Mouse (Mus musculus): ENCODE data around the gene Nlrp3. TPM values are rescaled to one million over a fixed set of nuclear protein-coding genes. Genes with fewer than 3 reads are reported as not detected.
"Not testable (repeated sequence)": the region's sequence is repeated elsewhere in the genome, so short reads cannot be mapped to it uniquely, and the experiment has no call there.

Nlrp3 gene
- polyA plus RNA-seq, 1 experiment from 2014 or later: 0.07 TPM

- ATAC-seq (ENCODE audit: low FRiP score, low TSS enrichment): no peak
- H3K9ac ChIP-seq (replicated peaks; ENCODE audit: low read length): no peak overlapping the region
- no peaks in the 10 kb centered on the region for H3K36me3 ChIP-seq (ENCODE audit: insufficient read depth, low read length)
- H3K9me3 ChIP-seq (ENCODE audit: low read length): no peaks in the 10 kb centered on the region
- no peak overlapping the region for H3K4me3 ChIP-seq (ENCODE audit: low read length)
- H3K4me2 ChIP-seq (replicated peaks; ENCODE audit: low read depth, low read length): no peak overlapping the region
- WGBS: 69% methylated on average over 3 of the region's 3 CpGs
- no peaks in the 10 kb centered on the region for H3K4me1 ChIP-seq (ENCODE audit: insufficient read depth, low read length)
- H3K27ac ChIP-seq (ENCODE audit: low read length): no peak overlapping the region
- H3K27me3 ChIP-seq (ENCODE audit: insufficient read depth, low read length): no peaks in the 10 kb centered on the region
These were observed 19.5 kb downstream of the Nlrp3 start for GRCm38 (mm10) chr11:59560906-59561305.

- WGBS: 92% methylated on average over 4 of the region's 4 CpGs
- ATAC-seq (ENCODE audit: low FRiP score, low TSS enrichment): no peak
- H3K27me3 ChIP-seq (ENCODE audit: insufficient read depth, low read length): no peaks in the 10 kb centered on the region
These were observed 21.0 kb downstream of the Nlrp3 start for GRCm38 (mm10) chr11:59562336-59562735.

GRCm38 (mm10) chr11:59562837-59563236, 21.5 kb downstream of the Nlrp3 start:
- no peak overlapping the region for H3K9ac ChIP-seq (replicated peaks; ENCODE audit: low read length)
- H3K4me1 ChIP-seq (ENCODE audit: insufficient read depth, low read length): no peaks in the 10 kb centered on the region
- ATAC-seq (ENCODE audit: low FRiP score, low TSS enrichment): no peak
- no peaks in the 10 kb centered on the region for H3K9me3 ChIP-seq (ENCODE audit: low read length)
- H3K27ac ChIP-seq (ENCODE audit: low read length): no peak overlapping the region
- H3K27me3 ChIP-seq (ENCODE audit: insufficient read depth, low read length): no peaks in the 10 kb centered on the region
- no peak overlapping the region for H3K4me2 ChIP-seq (replicated peaks; ENCODE audit: low read depth, low read length)
- no peaks in the 10 kb centered on the region for H3K36me3 ChIP-seq (ENCODE audit: insufficient read depth, low read length)
- no peak overlapping the region for H3K4me3 ChIP-seq (ENCODE audit: low read length)
- 81% methylated on average over 9 of the region's 9 CpGs for WGBS

More at GRCm38 (mm10) chr11:59562336-59562735, 21.0 kb downstream of the Nlrp3 start:
- no peak overlapping the region for H3K4me2 ChIP-seq (replicated peaks; ENCODE audit: low read depth, low read length)
- no peak overlapping the region for H3K4me3 ChIP-seq (ENCODE audit: low read length)
- H3K36me3 ChIP-seq (ENCODE audit: insufficient read depth, low read length): no peaks in the 10 kb centered on the region
- H3K4me1 ChIP-seq (ENCODE audit: insufficient read depth, low read length): no peaks in the 10 kb centered on the region
- no peak overlapping the region for H3K27ac ChIP-seq (ENCODE audit: low read length)
- H3K9ac ChIP-seq (replicated peaks; ENCODE audit: low read length): no peak overlapping the region
- H3K9me3 ChIP-seq (ENCODE audit: low read length): no peaks in the 10 kb centered on the region

GRCm38 (mm10) chr11:59569306-59569705, 27.9 kb downstream of the Nlrp3 start:
- ATAC-seq (ENCODE audit: low FRiP score, low TSS enrichment): no peak
- H3K4me3 ChIP-seq (ENCODE audit: low read length): no peak overlapping the region
- WGBS: 60% methylated on average over 3 of the region's 3 CpGs
- H3K9me3 ChIP-seq (ENCODE audit: low read length): no peaks in the 10 kb centered on the region
- no peak overlapping the region for H3K9ac ChIP-seq (replicated peaks; ENCODE audit: low read length)
- H3K27me3 ChIP-seq (ENCODE audit: insufficient read depth, low read length): peaks cover 9% of the 10 kb centered on the region
- no peak overlapping the region for H3K27ac ChIP-seq (ENCODE audit: low read length)
- no peaks in the 10 kb centered on the region for H3K36me3 ChIP-seq (ENCODE audit: insufficient read depth, low read length)
- H3K4me2 ChIP-seq (replicated peaks; ENCODE audit: low read depth, low read length): no peak overlapping the region
- H3K4me1 ChIP-seq (ENCODE audit: insufficient read depth, low read length): no peaks in the 10 kb centered on the region

DNA sequence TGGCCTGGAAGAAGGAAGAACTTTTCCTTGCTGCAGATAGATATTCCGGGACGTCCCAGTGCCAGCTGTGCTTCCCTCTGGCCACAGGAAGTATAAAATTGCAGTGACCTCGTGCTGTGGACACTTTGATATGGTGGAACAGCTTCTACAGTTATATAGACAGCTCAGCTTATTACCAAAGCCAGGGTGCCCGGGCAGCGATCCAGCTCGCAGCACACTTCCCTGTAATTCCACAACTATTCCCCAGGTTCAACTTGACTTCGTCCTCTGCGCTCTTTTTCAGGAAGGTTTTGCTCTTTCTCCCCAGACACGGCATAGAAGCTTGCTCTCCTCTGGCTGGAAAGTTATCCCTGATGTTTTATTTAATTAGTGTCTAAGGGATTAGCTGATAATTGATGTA, 34.4 kb downstream of the Nlrp3 start:
- no peak for ATAC-seq (ENCODE audit: low FRiP score, low TSS enrichment)
- H3K27me3 ChIP-seq (ENCODE audit: insufficient read depth, low read length): peaks cover 10% of the 10 kb centered on the region

GRCm38 (mm10) chr11:59576135-59576534, 34.8 kb downstream of the Nlrp3 start, which contains the start of gene Olfr222:
TSS of gene Olfr222 (minus strand) at chr11:59576235.
- not testable (repeated sequence) for H3K36me3 ChIP-seq (ENCODE audit: insufficient read depth, low read length); H3K4me2 ChIP-seq (replicated peaks; ENCODE audit: low read depth, low read length); H3K27me3 ChIP-seq (ENCODE audit: insufficient read depth, low read length); H3K4me3 ChIP-seq (ENCODE audit: low read length); H3K27ac ChIP-seq (ENCODE audit: low read length); H3K9ac ChIP-seq (replicated peaks; ENCODE audit: low read length); ATAC-seq (ENCODE audit: low FRiP score, low TSS enrichment); H3K4me1 ChIP-seq (ENCODE audit: insufficient read depth, low read length); H3K9me3 ChIP-seq (ENCODE audit: low read length)

More for the DNA sequence above, 34.4 kb downstream of the Nlrp3 start:
- no peaks in the 10 kb centered on the region for H3K4me1 ChIP-seq (ENCODE audit: insufficient read depth, low read length)
- no peaks in the 10 kb centered on the region for H3K9me3 ChIP-seq (ENCODE audit: low read length)
- H3K4me2 ChIP-seq (replicated peaks; ENCODE audit: low read depth, low read length): no peak overlapping the region
- H3K9ac ChIP-seq (replicated peaks; ENCODE audit: low read length): no peak overlapping the region
- no peak overlapping the region for H3K4me3 ChIP-seq (ENCODE audit: low read length)
- no peak overlapping the region for H3K27ac ChIP-seq (ENCODE audit: low read length)
- 48% methylated on average over 9 of the region's 9 CpGs for WGBS
- H3K36me3 ChIP-seq (ENCODE audit: insufficient read depth, low read length): no peaks in the 10 kb centered on the region

DNA sequence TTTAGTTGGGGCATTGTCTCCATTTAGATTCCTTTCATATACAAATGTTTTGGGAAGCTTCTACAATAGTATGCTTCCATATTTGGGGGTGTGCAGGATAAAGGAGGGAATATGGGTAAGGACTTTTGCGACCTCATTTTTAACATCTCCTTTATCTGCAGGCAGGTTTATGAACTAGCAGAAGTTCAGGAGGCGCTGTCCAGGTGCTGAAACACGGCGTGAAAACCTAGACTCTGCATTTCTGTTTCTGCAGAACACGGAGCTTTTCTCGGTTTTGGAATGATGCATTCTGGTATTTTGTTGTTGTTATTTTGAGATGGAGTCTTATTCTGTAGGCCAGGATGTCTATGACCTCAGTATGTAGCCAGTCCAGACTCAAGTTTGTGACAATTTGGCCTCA, 43.2 kb downstream of the Nlrp3 start:
- H3K9me3 ChIP-seq (ENCODE audit: low read length): no peaks in the 10 kb centered on the region
- H3K27ac ChIP-seq (ENCODE audit: low read length): no peak overlapping the region
- H3K4me1 ChIP-seq (ENCODE audit: insufficient read depth, low read length): no peaks in the 10 kb centered on the region
- no peaks in the 10 kb centered on the region for H3K27me3 ChIP-seq (ENCODE audit: insufficient read depth, low read length)
- H3K4me2 ChIP-seq (replicated peaks; ENCODE audit: low read depth, low read length): no peak overlapping the region
- H3K9ac ChIP-seq (replicated peaks; ENCODE audit: low read length): no peak overlapping the region
- H3K36me3 ChIP-seq (ENCODE audit: insufficient read depth, low read length): no peaks in the 10 kb centered on the region
- H3K4me3 ChIP-seq (ENCODE audit: low read length): no peak overlapping the region
- WGBS: 19% methylated on average over 6 of the region's 6 CpGs
- ATAC-seq (ENCODE audit: low FRiP score, low TSS enrichment): no peak

DNA sequence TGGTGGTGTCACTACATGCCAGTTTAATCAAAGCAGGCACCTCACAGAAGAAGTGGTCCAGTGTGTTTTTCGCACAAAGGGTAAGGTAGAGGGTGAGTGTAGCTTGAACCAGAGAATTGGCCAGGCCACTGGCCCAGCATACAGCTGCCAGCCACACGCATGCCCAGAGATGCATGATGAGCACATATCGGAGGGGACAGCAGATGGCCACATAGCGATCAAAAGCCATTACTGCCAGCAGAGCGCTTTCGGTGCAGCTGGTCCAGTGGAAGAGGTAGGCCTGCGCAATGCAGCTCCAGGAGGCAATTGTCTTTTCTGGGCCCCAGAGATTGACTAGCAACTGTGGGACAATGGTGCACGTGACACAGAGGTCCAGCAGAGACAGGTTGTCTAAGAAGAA, 48.1 kb downstream of the Nlrp3 start:
- ATAC-seq (ENCODE audit: low FRiP score, low TSS enrichment): no peak
- Histone ChIP-seq H3K36me3 (ENCODE audit: insufficient read depth, low read length) (no peaks in the 10 kb centered on the region), H3K27me3 (ENCODE audit: insufficient read depth, low read length) (no peaks in the 10 kb centered on the region), H3K4me1 (ENCODE audit: insufficient read depth, low read length) (no peaks in the 10 kb centered on the region), H3K4me3 (ENCODE audit: low read length) (no peak overlapping the region), H3K9ac (replicated peaks; ENCODE audit: low read length) (no peak overlapping the region), H3K4me2 (replicated peaks; ENCODE audit: low read depth, low read length) (no peak overlapping the region), H3K27ac (ENCODE audit: low read length) (no peak overlapping the region), H3K9me3 (ENCODE audit: low read length) (no peaks in the 10 kb centered on the region)
- 94% methylated on average over 8 of the region's 8 CpGs for WGBS

DNA sequence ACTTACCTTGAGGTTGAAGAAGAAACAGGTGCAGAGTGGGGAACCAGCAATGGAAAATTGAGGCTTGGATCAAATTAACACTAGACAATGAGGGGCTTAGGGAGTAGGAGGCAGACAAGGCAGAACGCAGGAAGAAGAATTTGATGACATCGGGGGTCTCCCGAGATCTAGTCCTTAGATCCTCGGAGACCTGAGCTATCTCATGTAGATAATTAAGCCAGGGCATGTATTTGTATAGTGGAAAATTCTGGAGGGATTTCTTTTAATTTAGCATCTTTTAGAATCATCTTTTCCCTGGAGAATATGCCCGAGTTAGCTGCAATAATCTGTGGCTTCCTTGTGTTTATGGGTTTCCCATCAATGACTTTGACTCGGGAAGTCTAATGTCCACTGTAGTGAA, 51.8 kb downstream of the Nlrp3 start, which contains the start of gene Olfr223:
Olfr223 (minus strand) TSS at position 101 of the 400 bp plus-strand sequence.
- H3K4me1 ChIP-seq (ENCODE audit: insufficient read depth, low read length): no peaks in the 10 kb centered on the region
- ATAC-seq (ENCODE audit: low FRiP score, low TSS enrichment): no peak
- no peak within 1 kb of the TSS for H3K9ac ChIP-seq (replicated peaks; ENCODE audit: low read length)
- 82% methylated on average over 6 of the region's 6 CpGs for WGBS
- H3K36me3 ChIP-seq (ENCODE audit: insufficient read depth, low read length): no peaks in the 10 kb centered on the region
- no peaks in the 10 kb centered on the region for H3K9me3 ChIP-seq (ENCODE audit: low read length)
- H3K27me3 ChIP-seq (ENCODE audit: insufficient read depth, low read length): no peaks in the 10 kb centered on the region
- no peak within 1 kb of the TSS for H3K4me3 ChIP-seq (ENCODE audit: low read length)
- H3K27ac ChIP-seq (ENCODE audit: low read length): no peak within 1 kb of the TSS
- H3K4me2 ChIP-seq (replicated peaks; ENCODE audit: low read depth, low read length): no peak within 1 kb of the TSS

- ATAC-seq (ENCODE audit: low FRiP score, low TSS enrichment): no peak
- Histone ChIP-seq H3K9me3 (ENCODE audit: low read length) (no peaks in the 10 kb centered on the region), H3K36me3 (ENCODE audit: insufficient read depth, low read length) (no peaks in the 10 kb centered on the region), H3K27me3 (ENCODE audit: insufficient read depth, low read length) (no peaks in the 10 kb centered on the region), H3K27ac (ENCODE audit: low read length) (no peak overlapping the region), H3K9ac (replicated peaks; ENCODE audit: low read length) (no peak overlapping the region), H3K4me2 (replicated peaks; ENCODE audit: low read depth, low read length) (no peak overlapping the region), H3K4me3 (ENCODE audit: low read length) (no peak overlapping the region), H3K4me1 (ENCODE audit: insufficient read depth, low read length) (no peaks in the 10 kb centered on the region)
- 37% methylated on average over 4 of the region's 4 CpGs for WGBS
These were observed 54.7 kb downstream of the Nlrp3 start for GRCm38 (mm10) chr11:59596091-59596490.
